Mouse (Mus musculus) thymus, postnatal 10 days (tissue): ENCODE measurements around the gene Ube2h.

Source experiments
- DNase-seq, 2 experiments: peaks; one replicate each; pipeline ENCODE4 v3.0.0; 2021; ENCODE audit warnings: low spot score in 2 of 2

The Ube2h gene

GRCm38 (mm10) chr6:30167192-30167591, 137.1 kb downstream of the Ube2h start:
- DNase-seq = no peak

- no peak for DNase-seq
These were observed 138.0 kb downstream of the Ube2h start for GRCm38 (mm10) chr6:30166349-30166748.

- DNase-seq = no peak
These were observed 142.2 kb downstream of the Ube2h start for GRCm38 (mm10) chr6:30162091-30162490.

GRCm38 (mm10) chr6:30161618-30162017, 142.7 kb downstream of the Ube2h start:
- no peak for DNase-seq
